12 mouse cellular contexts compared by ENCODE assay signal in genomic region chr11:108140028-108140427, GRCm38 (mm10).
DNase-seq lines count a peak whose midpoint lies in the region; ATAC-seq and TF ChIP-seq lines count a peak whose summit lies in the region.
"Had no signal": no experiment of that assay in that cellular context is flagged by ENCODE, and none has a peak within 500 bp of the region (broad histone marks: within the 10 kb centered on the region; RNA-seq: fewer than 3 reads in every experiment).

No protein-coding gene starts in this region.

- no peak overlapping the region for H3K4me2 ChIP-seq in midbrain, postnatal 0 days (ENCODE audit: low read depth, low read length, poor library complexity, severe bottlenecking)
- H3K4me2 ChIP-seq in midbrain, embryonic 15.5 days: no peak overlapping the region

- H3K4me1 ChIP-seq in midbrain, postnatal 0 days (ENCODE audit: insufficient read depth, low read length): peaks cover 12% of the 10 kb centered on the region
- H3K4me1 ChIP-seq in midbrain, embryonic 15.5 days: peaks cover 37% of the 10 kb centered on the region
- H3K4me1 ChIP-seq: limb, embryonic 10.5 days had no signal

- H3K27ac ChIP-seq in gastrocnemius, adult 2 months: no peak overlapping the region
- 0 out of 2 replicates have a peak overlapping the region, but pooled peaks have one; percentile 26 for H3K27ac ChIP-seq in midbrain, postnatal 0 days (ENCODE audit: low read depth, low read length)
- H3K27ac ChIP-seq in midbrain, embryonic 15.5 days: no peak overlapping the region; the same call in 1 of the 2 replicates
- H3K27ac ChIP-seq: embryonic facial prominence, embryonic 10.5 days; limb, embryonic 10.5 days had no signal

- H3K27me3 ChIP-seq in midbrain, postnatal 0 days (ENCODE audit: insufficient read depth, low read length): no peaks in the 10 kb centered on the region
- H3K27me3 ChIP-seq in midbrain, embryonic 15.5 days (replicated peaks): no peaks in the 10 kb centered on the region

- WGBS in midbrain, postnatal 0 days: 59% methylated on average over 7 of the region's 7 CpGs
- WGBS in midbrain, embryonic 15.5 days: 73% methylated on average over 7 of the region's 7 CpGs

- intact Hi-C loops in gastrocnemius, adult 2 months (cut with DNase I): no loop called here

- no peak for TF ChIP-seq CTCF in gastrocnemius, adult 2 months (IDR thresholded peaks at IDR 0.05)
- no peak for TF ChIP-seq CTCF in midbrain, postnatal 0 days (IDR thresholded peaks at IDR 0.05)

- H3K4me3 ChIP-seq in gastrocnemius, adult 2 months: no peak overlapping the region
- no peak overlapping the region for H3K4me3 ChIP-seq in midbrain, postnatal 0 days (ENCODE audit: low read depth, low read length)
- no peak overlapping the region for H3K4me3 ChIP-seq in midbrain, embryonic 15.5 days
- H3K4me3 ChIP-seq: embryonic facial prominence, embryonic 10.5 days; limb, embryonic 10.5 days had no signal

- no peaks in the 10 kb centered on the region for H3K9me3 ChIP-seq in midbrain, postnatal 0 days (ENCODE audit: low read length)
- H3K9me3 ChIP-seq in midbrain, embryonic 15.5 days: no peaks in the 10 kb centered on the region
- H3K9me3 ChIP-seq: embryonic facial prominence, embryonic 10.5 days; limb, embryonic 10.5 days had no signal

- H3K9ac ChIP-seq in midbrain, postnatal 0 days (replicated peaks; ENCODE audit: low read length, poor library complexity, severe bottlenecking): no peak overlapping the region
- H3K9ac ChIP-seq in midbrain, embryonic 15.5 days: no peak overlapping the region

- no peaks in the 10 kb centered on the region for H3K36me3 ChIP-seq in midbrain, postnatal 0 days (ENCODE audit: insufficient read depth, low read length)
- no peaks in the 10 kb centered on the region for H3K36me3 ChIP-seq in midbrain, embryonic 15.5 days (replicated peaks)
- H3K36me3 ChIP-seq: embryonic facial prominence, embryonic 10.5 days; limb, embryonic 10.5 days had no signal

- ATAC-seq in midbrain, postnatal 0 days (ENCODE audit: low FRiP score): no peak
- ATAC-seq in midbrain, embryonic 15.5 days (replicated peaks): no peak
- ATAC-seq: forebrain, embryonic 14.5 days had no signal

- DNase-seq in gastrocnemius, adult 2 months: peak; percentile 49
- no peak for DNase-seq in gastrocnemius, postnatal 25 days
- DNase-seq in midbrain, postnatal 0 days (ENCODE audit: low spot score): no peak
- DNase-seq in kidney, postnatal 25 days: peak; percentile 62 to 72
- peak; percentile 77 to 89 for DNase-seq in lung, postnatal 4 days
- DNase-seq in retina, postnatal 1 day: no peak
- DNase-seq: cerebellum, adult 11 months; thymus, postnatal 36 days had no signal

Comparison
In these comparisons a context has a peak if more than half of its experiments do, and no peak if none do; other contexts are left out.
1. DNase-seq: peak in gastrocnemius, adult 2 months (single experiment), kidney, postnatal 25 days (2 of 2) and lung, postnatal 4 days (2 of 2); none in gastrocnemius, postnatal 25 days (single experiment), midbrain, postnatal 0 days (single experiment) and retina, postnatal 1 day (single experiment).